Mouse (Mus musculus) heart, postnatal 0 days (tissue): ENCODE measurements around the gene Fxyd2.

Source experiments
- CTCF ChIP-seq: IDR thresholded peaks from 2 replicates; pipeline ENCODE4 v1.5.1; 2016; ENCODE audit warnings: antibody characterized with exemption, control low read depth, low read depth
- EP300 ChIP-seq: IDR thresholded peaks from 2 replicates; pipeline ENCODE4 v1.6.1; 2016; ENCODE audit warnings: antibody characterized with exemption, low read depth

DNA sequence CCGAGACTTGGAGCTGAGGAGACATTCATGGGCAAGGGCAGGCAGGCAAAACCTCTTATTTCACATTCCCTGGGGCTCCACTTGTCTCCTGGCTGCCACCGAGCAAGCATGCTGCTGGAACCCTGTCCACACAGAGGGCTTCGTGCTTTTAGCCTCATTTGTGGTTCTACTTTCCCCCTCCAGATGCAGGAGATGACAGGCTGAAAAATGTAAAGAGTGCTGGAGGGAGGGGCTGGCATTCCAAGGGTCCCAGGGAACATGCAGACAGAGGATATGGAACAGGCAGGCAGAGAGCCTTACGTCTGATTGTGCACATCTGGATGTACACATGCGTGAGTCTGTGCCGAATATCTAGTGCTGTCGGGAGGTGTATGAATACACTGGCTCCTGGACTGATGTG is 41.1 kb upstream of the Fxyd2 start:
- no peak for TF ChIP-seq EP300
- TF ChIP-seq CTCF: no peak
